ENCODE assay signal across 9 mouse cellular contexts in the genomic region with DNA sequence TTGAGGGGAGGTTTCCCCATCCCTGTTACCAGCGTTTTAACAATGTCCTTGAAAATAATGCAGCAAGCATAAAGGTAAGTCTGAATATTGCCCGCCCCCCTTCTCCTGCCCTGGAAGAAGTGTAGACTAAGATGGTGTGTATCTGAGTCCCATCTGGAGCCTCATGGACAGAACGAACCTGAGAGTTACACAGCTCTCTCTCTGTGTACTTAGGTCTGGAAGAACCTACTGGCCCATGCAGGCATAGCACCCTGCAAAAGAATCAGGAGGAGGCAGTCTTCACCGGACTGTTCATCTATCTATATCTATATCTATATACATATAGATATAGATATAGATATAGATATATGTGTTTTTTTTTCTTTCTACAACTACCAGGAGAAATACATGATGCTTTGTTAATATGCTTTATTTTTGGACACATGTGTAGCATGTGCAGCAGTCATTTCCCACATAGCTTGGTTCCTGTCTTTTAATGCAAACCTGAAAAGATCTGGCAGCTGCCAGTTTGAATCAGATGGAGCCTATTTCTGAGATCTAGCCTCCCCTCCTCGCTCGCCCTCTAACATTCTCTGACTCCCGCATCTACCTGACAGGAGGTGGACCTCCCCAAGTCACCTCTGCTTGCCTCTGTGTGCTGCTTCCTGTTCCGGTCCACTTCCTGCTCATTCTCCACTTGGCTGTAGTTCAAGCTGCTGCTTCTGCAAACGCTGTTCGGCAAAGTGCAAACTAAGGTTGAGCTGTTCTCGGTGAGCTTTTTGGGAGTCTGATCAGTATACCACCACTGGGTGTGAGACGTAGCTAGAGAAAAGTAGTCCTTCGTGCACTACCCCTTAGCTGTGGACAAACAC. TPM values are rescaled to one million over a fixed set of nuclear protein-coding genes. Genes with fewer than 3 reads are reported as not detected.
A peak's percentile ranks its signal among the peaks of the same experiment; 100 is the strongest.
DNase-seq lines count a peak whose midpoint lies in the region; ATAC-seq and TF ChIP-seq lines count a peak whose summit lies in the region.
"Had no signal": no experiment of that assay in that cellular context is flagged by ENCODE, and none has a peak within 500 bp of the region (broad histone marks: within the 10 kb centered on the region; RNA-seq: fewer than 3 reads in every experiment).

No protein-coding gene starts in this region.

- H3K4me1 ChIP-seq in hindbrain, embryonic 10.5 days (replicated peaks): peaks cover 18% of the 10 kb centered on the region
- H3K4me1 ChIP-seq in limb, embryonic 14.5 days (ENCODE audit: control insufficient read depth, insufficient read depth, low read length): peaks cover 8% of the 10 kb centered on the region; the same call in 1 of the 2 replicates
- H3K4me1 ChIP-seq in midbrain, postnatal 0 days (ENCODE audit: insufficient read depth, low read length): peaks cover 3% of the 10 kb centered on the region; the same call in 1 of the 2 replicates

- peak overlapping the region; percentile 76 for H3K9ac ChIP-seq in limb, embryonic 14.5 days (ENCODE audit: low read depth, low read length, severe bottlenecking)
- peak overlapping the region; percentile 83 for H3K9ac ChIP-seq in midbrain, postnatal 0 days (replicated peaks; ENCODE audit: low read length, poor library complexity, severe bottlenecking)

- H3K4me3 ChIP-seq in hindbrain, embryonic 10.5 days: peak overlapping the region; percentile 86
- no peak overlapping the region for H3K4me3 ChIP-seq in limb, embryonic 14.5 days (replicated peaks; ENCODE audit: low read length)
- peak overlapping the region; percentile 71 for H3K4me3 ChIP-seq in midbrain, postnatal 0 days (ENCODE audit: low read depth, low read length)

- H3K27ac ChIP-seq in hindbrain, embryonic 10.5 days: no peak overlapping the region
- no peak overlapping the region for H3K27ac ChIP-seq in limb, embryonic 14.5 days (replicated peaks; ENCODE audit: low read depth, low read length)
- no peak overlapping the region for H3K27ac ChIP-seq in midbrain, postnatal 0 days (ENCODE audit: low read depth, low read length)

- TF ChIP-seq POLR2A in limb, embryonic 14.5 days (IDR thresholded peaks at IDR 0.05; ENCODE audit: borderline replicate concordance, extremely low read depth, insufficient read depth, insufficient read length): no peak

- H3K4me2 ChIP-seq in limb, embryonic 14.5 days (replicated peaks; ENCODE audit: low read depth, low read length, severe bottlenecking): peak overlapping the region; percentile 93
- H3K4me2 ChIP-seq in midbrain, postnatal 0 days (ENCODE audit: low read depth, low read length, poor library complexity, severe bottlenecking): peak overlapping the region; percentile 86

- 85% methylated on average over 13 of the region's 13 CpGs for WGBS in hindbrain, embryonic 10.5 days
- WGBS in limb, embryonic 14.5 days: 76% methylated on average over 13 of the region's 13 CpGs
- WGBS in midbrain, postnatal 0 days: 76% methylated on average over 13 of the region's 13 CpGs

- DNase-seq in frontal cortex, postnatal 10 days (ENCODE audit: low spot score in 2 of 2): no peak
- no peak for DNase-seq in hindbrain, embryonic 10.5 days (ENCODE audit: low spot score)
- DNase-seq in limb, embryonic 14.5 days (ENCODE audit: low spot score): no peak
- DNase-seq in midbrain, postnatal 0 days (ENCODE audit: low spot score): peak; percentile 39
- no peak for DNase-seq in adrenal gland, postnatal 10 days
- DNase-seq in right cerebral cortex, postnatal 36 days (ENCODE audit: low spot score in 2 of 2): no peak

- no peaks in the 10 kb centered on the region for H3K9me3 ChIP-seq in hindbrain, embryonic 10.5 days
- H3K9me3 ChIP-seq in limb, embryonic 14.5 days (ENCODE audit: control insufficient read depth, low read length): no peaks in the 10 kb centered on the region
- no peaks in the 10 kb centered on the region for H3K9me3 ChIP-seq in midbrain, postnatal 0 days (ENCODE audit: low read length)
- H3K9me3 ChIP-seq: G1E had no signal

- peaks cover 19% of the 10 kb centered on the region for H3K36me3 ChIP-seq in hindbrain, embryonic 10.5 days
- H3K36me3 ChIP-seq in limb, embryonic 14.5 days (ENCODE audit: control insufficient read depth, insufficient read depth, low read length): peaks cover 13% of the 10 kb centered on the region
- peaks cover 20% of the 10 kb centered on the region for H3K36me3 ChIP-seq in midbrain, postnatal 0 days (ENCODE audit: insufficient read depth, low read length)

- TF ChIP-seq CTCF in midbrain, postnatal 0 days (IDR thresholded peaks at IDR 0.05): peak; percentile 55

- peaks cover 12% of the 10 kb centered on the region for H3K27me3 ChIP-seq in hindbrain, embryonic 10.5 days (ENCODE audit: insufficient read depth, poor library complexity, severe bottlenecking)
- no peaks in the 10 kb centered on the region for H3K27me3 ChIP-seq in limb, embryonic 14.5 days (ENCODE audit: control insufficient read depth, insufficient read depth, low read length)
- no peaks in the 10 kb centered on the region for H3K27me3 ChIP-seq in midbrain, postnatal 0 days (ENCODE audit: insufficient read depth, low read length)

- ATAC-seq in frontal cortex, adult (ENCODE audit: low TSS enrichment): peak; percentile 39
- ATAC-seq in activated CD4-positive, CD25-positive, alpha-beta regulatory T cell, adult 4 months: peak; percentile 61
- ATAC-seq in limb, embryonic 14.5 days (ENCODE audit: low FRiP score, low read depth): no peak
- ATAC-seq in midbrain, postnatal 0 days (ENCODE audit: low FRiP score): peak; percentile 38; the same call in 1 of the 2 replicates

RNA-seq across cellular contexts. Expression of a gene that starts 1.5 kb away (rescaled TPM):
- 10 to 100 TPM; 26.3 to 27.8 TPM for polyA plus RNA-seq in activated CD4-positive, CD25-positive, alpha-beta regulatory T cell, adult 4 months (2017; shearing (Covaris generic))
- 35.6 and 37.3 TPM in 2 replicates for polyA plus RNA-seq in hindbrain, embryonic 10.5 days (2016; fragmentation: Nextera tagmentation; extraction: Ambion mirVana)
- polyA plus RNA-seq in limb, embryonic 14.5 days (2012; rRNA removed): 31.3 and 34.1 TPM in 2 replicates
- 22.6 and 23.0 TPM in 2 replicates for polyA plus RNA-seq in limb, embryonic 14.5 days (2014; fragmentation: Nextera tagmentation; extraction: Ambion mirVana)
- total RNA-seq in midbrain, postnatal 0 days (2014; rRNA removed): 101 and 103 TPM in 2 replicates
- 85.0 and 91.0 TPM in 2 replicates for polyA plus RNA-seq in midbrain, postnatal 0 days (2015; fragmentation: Nextera tagmentation; extraction: Ambion mirVana)
- total RNA-seq in adrenal gland, postnatal 10 days (2021): 10 to 100 TPM; 14.0 to 14.2 TPM

RNA-seq across cellular contexts. Expression of a gene that starts 36.2 kb away (rescaled TPM):
- 10 to 100 TPM; 33.1 to 49.4 TPM for polyA plus RNA-seq in activated CD4-positive, CD25-positive, alpha-beta regulatory T cell, adult 4 months (2017; shearing (Covaris generic))
- 61.1 and 62.1 TPM in 2 replicates for polyA plus RNA-seq in hindbrain, embryonic 10.5 days (2016; fragmentation: Nextera tagmentation; extraction: Ambion mirVana)
- 61.3 and 62.3 TPM in 2 replicates for polyA plus RNA-seq in limb, embryonic 14.5 days (2012; rRNA removed)
- polyA plus RNA-seq in limb, embryonic 14.5 days (2014; fragmentation: Nextera tagmentation; extraction: Ambion mirVana): 65.2 and 78.5 TPM in 2 replicates
- total RNA-seq in midbrain, postnatal 0 days (2014; rRNA removed): 228 and 281 TPM in 2 replicates
- 124 and 136 TPM in 2 replicates for polyA plus RNA-seq in midbrain, postnatal 0 days (2015; fragmentation: Nextera tagmentation; extraction: Ambion mirVana)
- total RNA-seq in adrenal gland, postnatal 10 days (2021): 10 to 100 TPM; 46.8 to 51.4 TPM
